Mouse (Mus musculus): Measurements from ENCODE around the gene Narfl. TPM values are rescaled to one million over a fixed set of nuclear protein-coding genes. Genes with fewer than 3 reads are reported as not detected.

Narfl gene
- polyA plus RNA-seq, 1 experiment = 47.5 TPM

GRCm38 (mm10) chr17:25825311-25825710 lies 51.7 kb downstream of the Narfl start:
- TF ChIP-seq CTCF (conservative IDR thresholded peaks at IDR 0.05; ENCODE audit: insufficient read depth, insufficient read length, low read depth, low read length) (no peak), POLR2A (IDR thresholded peaks at IDR 0.05; ENCODE audit: low read depth, low read length) (no peak)
- Histone ChIP-seq H3K36me3 (ENCODE audit: control insufficient read depth, insufficient read depth, low read length) (no peaks in the 10 kb centered on the region), H3K27me3 (replicated peaks; ENCODE audit: control insufficient read depth, insufficient read depth, low read length) (no peaks in the 10 kb centered on the region), H3K4me1 (ENCODE audit: control insufficient read depth, insufficient read depth, low read length) (peaks cover 14% of the 10 kb centered on the region), H3K4me3 (ENCODE audit: insufficient read depth, low read depth, low read length) (no peak overlapping the region), H3K27ac (ENCODE audit: insufficient read depth, low read depth, low read length) (no peak overlapping the region)
- 87% methylated on average over 6 of the region's 6 CpGs for WGBS
- DNase-seq = no peak

- no peaks in the 10 kb centered on the region for H3K27me3 ChIP-seq (replicated peaks; ENCODE audit: control insufficient read depth, insufficient read depth, low read length)
- peaks cover 14% of the 10 kb centered on the region for H3K4me1 ChIP-seq (ENCODE audit: control insufficient read depth, insufficient read depth, low read length)
- no peak for TF ChIP-seq CTCF (conservative IDR thresholded peaks at IDR 0.05; ENCODE audit: insufficient read depth, insufficient read length, low read depth, low read length)
- no peak for TF ChIP-seq POLR2A (IDR thresholded peaks at IDR 0.05; ENCODE audit: low read depth, low read length)
- H3K27ac ChIP-seq (ENCODE audit: insufficient read depth, low read depth, low read length) = no peak overlapping the region
- 94% methylated on average over 27 of the region's 27 CpGs for WGBS
- no peak overlapping the region for H3K4me3 ChIP-seq (ENCODE audit: insufficient read depth, low read depth, low read length)
- no peak for DNase-seq
- no peaks in the 10 kb centered on the region for H3K36me3 ChIP-seq (ENCODE audit: control insufficient read depth, insufficient read depth, low read length)
Measured at GRCm38 (mm10) chr17:25825984-25826570, 52.5 kb downstream of the Narfl start.

GRCm38 (mm10) chr17:25827011-25827410 lies 53.4 kb downstream of the Narfl start:
- no peak overlapping the region for H3K27ac ChIP-seq (ENCODE audit: insufficient read depth, low read depth, low read length)
- no peak for TF ChIP-seq POLR2A (IDR thresholded peaks at IDR 0.05; ENCODE audit: low read depth, low read length)
- no peak for TF ChIP-seq CTCF (conservative IDR thresholded peaks at IDR 0.05; ENCODE audit: insufficient read depth, insufficient read length, low read depth, low read length)
- DNase-seq = no peak
- no peak overlapping the region for H3K4me3 ChIP-seq (ENCODE audit: insufficient read depth, low read depth, low read length)
- WGBS = 92% methylated on average over 13 of the region's 13 CpGs
- peaks cover 20% of the 10 kb centered on the region for H3K4me1 ChIP-seq (ENCODE audit: control insufficient read depth, insufficient read depth, low read length)
- H3K36me3 ChIP-seq (ENCODE audit: control insufficient read depth, insufficient read depth, low read length) = no peaks in the 10 kb centered on the region
- no peaks in the 10 kb centered on the region for H3K27me3 ChIP-seq (replicated peaks; ENCODE audit: control insufficient read depth, insufficient read depth, low read length)

DNA sequence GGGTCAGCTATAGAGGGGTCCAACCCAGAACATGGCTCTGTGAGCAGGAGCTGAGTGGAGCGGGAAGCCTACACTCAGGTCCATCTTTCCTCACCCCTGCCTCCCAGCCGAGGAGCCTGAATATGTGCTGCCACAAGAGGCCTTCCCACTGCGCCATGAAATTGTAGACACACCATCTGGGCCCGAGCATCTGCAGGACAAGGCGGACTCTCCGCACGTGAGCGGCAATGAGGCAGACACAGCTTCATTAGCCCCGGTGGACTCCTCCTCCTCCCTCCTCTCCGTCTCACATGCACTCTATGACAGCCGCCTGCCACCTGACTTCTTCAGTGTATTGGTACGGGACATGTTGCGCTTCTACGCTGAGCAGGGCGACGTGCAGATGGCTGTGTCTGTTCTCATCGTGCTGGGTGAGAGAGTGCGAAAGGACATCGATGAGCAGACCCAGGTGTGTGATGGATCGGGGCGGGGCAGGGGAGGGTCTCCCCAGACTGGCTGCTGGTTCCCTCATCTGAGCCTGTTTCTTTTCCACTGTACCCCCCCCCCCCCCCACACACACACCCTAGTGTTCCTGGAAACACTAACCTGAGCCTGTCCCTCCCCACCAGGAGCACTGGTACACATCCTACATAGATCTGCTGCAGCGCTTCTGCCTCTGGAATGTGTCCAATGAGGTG lies 54.1 kb downstream of the Narfl start:
- DNase-seq = no peak
- no peaks in the 10 kb centered on the region for H3K36me3 ChIP-seq (ENCODE audit: control insufficient read depth, insufficient read depth, low read length)
- H3K4me1 ChIP-seq (ENCODE audit: control insufficient read depth, insufficient read depth, low read length) = peaks cover 20% of the 10 kb centered on the region
- H3K4me3 ChIP-seq (ENCODE audit: insufficient read depth, low read depth, low read length) = no peak overlapping the region
- H3K27ac ChIP-seq (ENCODE audit: insufficient read depth, low read depth, low read length) = no peak overlapping the region
- 89% methylated on average over 22 of the region's 22 CpGs for WGBS
- no peaks in the 10 kb centered on the region for H3K27me3 ChIP-seq (replicated peaks; ENCODE audit: control insufficient read depth, insufficient read depth, low read length)
- TF ChIP-seq POLR2A (IDR thresholded peaks at IDR 0.05; ENCODE audit: low read depth, low read length) (no peak), CTCF (conservative IDR thresholded peaks at IDR 0.05; ENCODE audit: insufficient read depth, insufficient read length, low read depth, low read length) (no peak)

DNA sequence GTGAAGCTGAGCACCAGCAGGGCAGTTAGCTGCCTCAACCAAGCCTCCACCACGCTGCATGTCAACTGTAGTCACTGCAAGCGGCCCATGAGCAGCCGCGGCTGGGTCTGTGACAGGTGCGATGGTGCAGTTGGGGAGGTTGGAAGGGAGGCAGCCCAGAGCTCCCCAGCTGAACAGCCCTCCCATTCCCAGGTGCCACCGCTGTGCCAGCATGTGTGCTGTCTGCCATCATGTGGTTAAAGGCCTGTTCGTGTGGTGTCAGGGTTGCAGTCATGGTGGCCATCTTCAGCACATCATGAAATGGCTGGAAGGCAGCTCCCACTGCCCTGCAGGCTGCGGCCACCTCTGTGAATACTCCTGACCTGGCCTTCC lies 54.6 kb downstream of the Narfl start:
- Histone ChIP-seq H3K27ac (ENCODE audit: insufficient read depth, low read depth, low read length) (no peak overlapping the region), H3K4me1 (ENCODE audit: control insufficient read depth, insufficient read depth, low read length) (peaks cover 20% of the 10 kb centered on the region), H3K4me3 (ENCODE audit: insufficient read depth, low read depth, low read length) (peak overlapping the region; percentile 67; the same call in 1 of the 2 replicates), H3K36me3 (ENCODE audit: control insufficient read depth, insufficient read depth, low read length) (no peaks in the 10 kb centered on the region), H3K27me3 (replicated peaks; ENCODE audit: control insufficient read depth, insufficient read depth, low read length) (no peaks in the 10 kb centered on the region)
- no peak for DNase-seq
- 81% methylated on average over 8 of the region's 8 CpGs for WGBS
- no peak for TF ChIP-seq POLR2A (IDR thresholded peaks at IDR 0.05; ENCODE audit: low read depth, low read length)
- no peak for TF ChIP-seq CTCF (conservative IDR thresholded peaks at IDR 0.05; ENCODE audit: insufficient read depth, insufficient read length, low read depth, low read length)

GRCm38 (mm10) chr17:25828712-25829557 lies 55.4 kb downstream of the Narfl start, which contains the start of gene Jmjd8:
TSS of gene Jmjd8 (plus strand) at chr17:25828867.
- TF ChIP-seq POLR2A (IDR thresholded peaks at IDR 0.05; ENCODE audit: low read depth, low read length) = peak; percentile 69
- TF ChIP-seq CTCF (conservative IDR thresholded peaks at IDR 0.05; ENCODE audit: insufficient read depth, insufficient read length, low read depth, low read length) = peak; percentile 51
- Histone ChIP-seq H3K4me3 (ENCODE audit: insufficient read depth, low read depth, low read length) (peak within 1 kb of the TSS; percentile 67), H3K27me3 (replicated peaks; ENCODE audit: control insufficient read depth, insufficient read depth, low read length) (no peaks in the 10 kb centered on the region), H3K4me1 (ENCODE audit: control insufficient read depth, insufficient read depth, low read length) (peaks cover 18% of the 10 kb centered on the region), H3K27ac (ENCODE audit: insufficient read depth, low read depth, low read length) (peak within 1 kb of the TSS; percentile 72), H3K36me3 (ENCODE audit: control insufficient read depth, insufficient read depth, low read length) (no peaks in the 10 kb centered on the region)
- DNase-seq = peak; percentile 90
- WGBS = under 1% methylated on average over 32 of the region's 32 CpGs
